Mouse (Mus musculus): ENCODE measurements at regions not wholly inside any gene's neighbourhood (a gene's known extent, or its start where the extent isn't known, plus 50 kb on each side); places are given as distances from the start of the nearest gene placed in this dataset.

DNA sequence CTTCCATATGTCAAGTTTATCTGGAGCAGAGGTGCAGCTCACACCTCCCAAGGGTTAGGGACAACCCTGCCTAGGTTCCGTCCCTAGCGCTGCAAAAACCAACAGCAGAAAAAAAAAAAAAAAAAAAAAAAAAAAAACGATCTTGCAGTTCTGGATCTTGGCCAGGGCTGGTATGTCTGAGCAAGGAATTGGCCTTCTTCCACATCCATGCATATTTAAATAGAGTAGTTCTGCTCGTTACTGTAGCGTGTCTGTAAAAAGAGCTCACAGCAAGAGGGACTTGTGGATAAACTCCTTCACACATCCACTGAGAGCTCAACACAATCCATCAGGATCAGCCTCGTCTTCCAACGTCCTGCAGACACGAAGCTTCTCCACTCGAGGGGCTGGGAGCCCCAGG is 639.4 kb upstream of the Adam5 start:
- Histone ChIP-seq H3K36me3 (ENCODE audit: control insufficient read depth, insufficient read depth, low read length, poor library complexity, severe bottlenecking) (no peaks in the 10 kb centered on the region), H3K27me3 (ENCODE audit: control insufficient read depth, insufficient read depth, low read length, poor library complexity, severe bottlenecking) (no peaks in the 10 kb centered on the region)
- no peak for DNase-seq (ENCODE audit: low read depth, low spot score)

DNA sequence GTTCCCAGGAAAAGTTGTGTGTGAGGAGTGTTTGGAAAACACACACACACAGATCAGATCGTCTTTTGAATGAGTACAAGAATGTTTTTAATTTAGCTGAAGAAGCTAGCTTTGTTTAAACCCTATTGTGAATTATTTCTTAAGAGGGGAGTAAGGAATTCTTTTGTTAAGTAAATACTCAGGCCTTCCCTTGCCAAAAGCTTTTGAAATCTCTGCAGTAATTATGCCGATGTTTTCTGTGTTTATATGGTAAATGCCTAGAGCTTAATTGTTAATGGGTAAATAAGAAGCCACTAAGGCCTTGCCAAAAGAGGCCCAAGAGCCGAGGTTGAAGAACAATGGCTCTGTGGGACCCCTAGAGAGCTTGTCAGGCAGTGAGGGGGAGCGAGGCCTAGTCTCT is 638.3 kb upstream of the Adam5 start:
- H3K36me3 ChIP-seq (ENCODE audit: control insufficient read depth, insufficient read depth, low read length, poor library complexity, severe bottlenecking) = no peaks in the 10 kb centered on the region
- no peak for DNase-seq (ENCODE audit: low read depth, low spot score)

DNA sequence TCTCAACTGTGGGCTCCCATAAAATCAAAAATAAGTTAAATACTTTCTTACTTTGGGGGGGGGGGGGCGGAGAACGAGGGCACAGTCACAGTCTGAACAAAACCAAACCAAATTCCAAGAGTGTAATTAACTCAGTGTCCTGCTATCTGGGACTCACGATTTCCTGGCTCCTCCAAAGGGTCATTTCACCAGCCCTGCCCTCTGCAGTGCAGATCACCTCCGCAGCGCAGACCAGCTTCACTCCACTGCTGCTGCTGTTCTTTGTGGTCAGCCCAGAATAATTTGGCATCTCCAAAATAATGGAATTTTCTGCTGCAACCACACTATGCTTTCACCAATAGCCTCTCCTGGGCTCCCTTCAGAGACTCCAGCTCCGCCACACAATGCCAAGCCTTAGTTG is 631.5 kb upstream of the Adam5 start:
- no peak for DNase-seq (ENCODE audit: low read depth, low spot score)
- H3K27me3 ChIP-seq (ENCODE audit: control insufficient read depth, insufficient read depth, low read length, poor library complexity, severe bottlenecking) = no peaks in the 10 kb centered on the region
- H3K36me3 ChIP-seq (ENCODE audit: control insufficient read depth, insufficient read depth, low read length, poor library complexity, severe bottlenecking) = no peaks in the 10 kb centered on the region

More for the DNA sequence above, 638.3 kb upstream of the Adam5 start:
- H3K27me3 ChIP-seq (ENCODE audit: control insufficient read depth, insufficient read depth, low read length, poor library complexity, severe bottlenecking) = no peaks in the 10 kb centered on the region

- Histone ChIP-seq H3K27me3 (ENCODE audit: control insufficient read depth, insufficient read depth, low read length, poor library complexity, severe bottlenecking) (no peaks in the 10 kb centered on the region), H3K36me3 (ENCODE audit: control insufficient read depth, insufficient read depth, low read length, poor library complexity, severe bottlenecking) (no peaks in the 10 kb centered on the region)
- no peak for DNase-seq (ENCODE audit: low read depth, low spot score)
Observed at GRCm38 (mm10) chr8:25454972-25455371, 630.8 kb upstream of the Adam5 start.

- DNase-seq (ENCODE audit: low read depth, low spot score) = no peak
- H3K27me3 ChIP-seq (ENCODE audit: control insufficient read depth, insufficient read depth, low read length, poor library complexity, severe bottlenecking) = no peaks in the 10 kb centered on the region
- H3K36me3 ChIP-seq (ENCODE audit: control insufficient read depth, insufficient read depth, low read length, poor library complexity, severe bottlenecking) = no peaks in the 10 kb centered on the region
Observed at GRCm38 (mm10) chr8:25453826-25454225, 629.7 kb upstream of the Adam5 start.

GRCm38 (mm10) chr8:25450544-25450943 is 626.4 kb upstream of the Adam5 start:
- no peak for DNase-seq (ENCODE audit: low read depth, low spot score)
- no peaks in the 10 kb centered on the region for H3K27me3 ChIP-seq (ENCODE audit: control insufficient read depth, insufficient read depth, low read length, poor library complexity, severe bottlenecking)
- no peaks in the 10 kb centered on the region for H3K36me3 ChIP-seq (ENCODE audit: control insufficient read depth, insufficient read depth, low read length, poor library complexity, severe bottlenecking)

DNA sequence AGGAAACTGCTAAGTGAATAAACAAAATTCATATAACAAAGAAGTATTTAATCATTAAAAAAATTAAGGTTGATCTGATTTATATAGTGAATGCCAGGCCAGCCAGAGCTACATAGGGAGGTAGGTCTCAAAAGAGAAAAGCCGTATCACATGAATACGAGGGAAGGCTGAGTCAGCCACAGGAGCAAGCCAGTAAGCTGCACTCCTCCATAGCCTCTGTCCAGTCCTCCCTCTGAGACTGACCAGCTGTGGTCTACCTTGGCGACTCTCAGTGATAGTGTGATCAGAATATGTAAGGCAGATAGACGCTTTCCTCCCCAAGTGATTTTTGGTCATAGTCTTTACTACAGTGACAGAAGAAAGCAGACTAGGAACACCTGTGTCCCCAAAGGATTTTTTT is 625.4 kb upstream of the Adam5 start:
- no peaks in the 10 kb centered on the region for H3K36me3 ChIP-seq (ENCODE audit: control insufficient read depth, insufficient read depth, low read length, poor library complexity, severe bottlenecking)
- H3K27me3 ChIP-seq (ENCODE audit: control insufficient read depth, insufficient read depth, low read length, poor library complexity, severe bottlenecking) = no peaks in the 10 kb centered on the region
- DNase-seq (ENCODE audit: low read depth, low spot score) = no peak

DNA sequence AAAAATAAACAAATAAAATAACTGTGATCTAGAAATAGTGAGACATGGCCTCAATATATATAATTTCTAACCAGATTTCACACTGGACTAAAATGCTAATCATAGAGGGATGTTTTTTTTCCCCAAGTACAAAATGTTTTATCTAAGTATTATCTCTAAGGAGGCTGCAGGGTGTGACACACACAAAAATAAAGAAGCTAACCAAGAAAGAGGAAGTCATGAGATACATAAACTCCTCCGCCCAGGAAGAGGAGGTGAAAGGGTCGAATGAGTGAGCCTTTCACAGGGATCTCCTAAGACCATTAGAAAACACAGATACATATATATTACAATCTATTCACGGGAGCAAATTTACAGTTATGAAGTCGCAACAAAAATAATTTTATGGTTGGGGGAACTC is 623.7 kb upstream of the Adam5 start:
- Histone ChIP-seq H3K27me3 (ENCODE audit: control insufficient read depth, insufficient read depth, low read length, poor library complexity, severe bottlenecking) (no peaks in the 10 kb centered on the region), H3K36me3 (ENCODE audit: control insufficient read depth, insufficient read depth, low read length, poor library complexity, severe bottlenecking) (no peaks in the 10 kb centered on the region)
- DNase-seq (ENCODE audit: low read depth, low spot score) = peak; percentile 52

DNA sequence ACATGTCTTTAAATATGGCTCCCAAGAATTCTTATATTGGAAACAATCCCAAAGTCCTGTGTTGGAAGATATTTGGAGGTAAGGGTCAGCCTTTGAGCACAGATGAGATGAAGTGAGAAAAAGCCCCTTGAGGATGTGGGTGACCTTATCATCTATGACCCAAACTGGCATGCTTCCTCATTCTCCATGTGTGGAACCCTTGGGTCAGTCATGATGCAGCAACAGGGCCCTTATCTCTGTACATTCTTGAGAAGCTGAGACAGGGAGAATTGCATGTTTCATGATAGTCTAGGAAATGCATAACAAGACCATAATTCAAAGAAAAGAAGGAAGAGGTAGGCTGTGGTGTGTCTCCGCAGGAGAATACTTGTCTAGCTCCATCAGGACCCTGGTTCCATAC is 621.8 kb upstream of the Adam5 start:
- Histone ChIP-seq H3K27me3 (ENCODE audit: control insufficient read depth, insufficient read depth, low read length, poor library complexity, severe bottlenecking) (no peaks in the 10 kb centered on the region), H3K36me3 (ENCODE audit: control insufficient read depth, insufficient read depth, low read length, poor library complexity, severe bottlenecking) (no peaks in the 10 kb centered on the region)
- no peak for DNase-seq (ENCODE audit: low read depth, low spot score)

DNA sequence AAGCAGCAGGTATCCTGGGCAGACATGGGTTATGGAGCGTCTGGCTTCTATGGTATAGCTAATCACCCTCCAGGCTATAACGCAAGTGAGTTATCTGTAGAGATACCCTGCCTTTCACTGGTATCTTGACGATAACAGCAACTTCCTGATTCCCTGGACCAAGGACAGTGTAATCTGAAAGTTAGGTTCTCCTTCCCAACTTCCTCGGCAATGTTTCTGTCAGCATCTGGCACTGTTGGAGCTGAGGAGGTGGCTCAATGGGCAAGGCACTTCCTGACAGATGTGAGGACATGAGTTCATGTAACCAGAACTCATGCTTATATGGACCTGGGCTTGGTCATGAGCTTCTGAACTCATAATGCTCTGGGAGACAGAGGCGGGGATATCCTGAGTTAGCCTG is 620.9 kb upstream of the Adam5 start:
- Histone ChIP-seq H3K36me3 (ENCODE audit: control insufficient read depth, insufficient read depth, low read length, poor library complexity, severe bottlenecking) (no peaks in the 10 kb centered on the region), H3K27me3 (ENCODE audit: control insufficient read depth, insufficient read depth, low read length, poor library complexity, severe bottlenecking) (no peaks in the 10 kb centered on the region)
- DNase-seq (ENCODE audit: low read depth, low spot score) = no peak

DNA sequence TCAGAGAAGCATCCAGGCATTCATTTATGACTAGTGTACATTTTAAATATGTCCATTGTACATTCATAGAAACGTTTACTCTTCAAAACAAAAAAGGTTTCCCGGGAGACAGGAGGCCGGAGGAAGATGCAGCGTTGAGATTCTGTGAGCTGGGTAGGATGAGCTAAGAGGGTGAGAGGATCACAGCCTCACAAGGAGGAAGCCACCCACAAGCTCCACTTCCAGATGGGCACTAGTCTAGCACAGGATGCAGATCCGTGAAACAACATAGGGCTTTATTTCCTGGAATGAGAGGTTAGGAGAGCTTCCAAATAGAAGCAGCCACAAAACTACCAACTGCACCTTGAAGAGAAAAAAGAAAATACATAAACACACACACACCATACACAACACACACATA is 619.4 kb upstream of the Adam5 start:
- DNase-seq (ENCODE audit: low read depth, low spot score) = no peak
- H3K36me3 ChIP-seq (ENCODE audit: control insufficient read depth, insufficient read depth, low read length, poor library complexity, severe bottlenecking) = no peaks in the 10 kb centered on the region
- H3K27me3 ChIP-seq (ENCODE audit: control insufficient read depth, insufficient read depth, low read length, poor library complexity, severe bottlenecking) = no peaks in the 10 kb centered on the region

GRCm38 (mm10) chr8:25441057-25441441 is 616.9 kb upstream of the Adam5 start:
- Histone ChIP-seq H3K27me3 (ENCODE audit: control insufficient read depth, insufficient read depth, low read length, poor library complexity, severe bottlenecking) (no peaks in the 10 kb centered on the region), H3K36me3 (ENCODE audit: control insufficient read depth, insufficient read depth, low read length, poor library complexity, severe bottlenecking) (no peaks in the 10 kb centered on the region)
- DNase-seq (ENCODE audit: low read depth, low spot score) = no peak

GRCm38 (mm10) chr8:25440391-25441056 is 616.4 kb upstream of the Adam5 start:
- H3K27me3 ChIP-seq (ENCODE audit: control insufficient read depth, insufficient read depth, low read length, poor library complexity, severe bottlenecking) = no peaks in the 10 kb centered on the region
- peak; percentile 10 for DNase-seq (ENCODE audit: low read depth, low spot score)

GRCm38 (mm10) chr8:25439971-25440370 is 615.8 kb upstream of the Adam5 start:
- no peaks in the 10 kb centered on the region for H3K36me3 ChIP-seq (ENCODE audit: control insufficient read depth, insufficient read depth, low read length, poor library complexity, severe bottlenecking)
- DNase-seq (ENCODE audit: low read depth, low spot score) = peak; percentile 23
- no peaks in the 10 kb centered on the region for H3K27me3 ChIP-seq (ENCODE audit: control insufficient read depth, insufficient read depth, low read length, poor library complexity, severe bottlenecking)

More at GRCm38 (mm10) chr8:25440391-25441056, 616.4 kb upstream of the Adam5 start:
- no peaks in the 10 kb centered on the region for H3K36me3 ChIP-seq (ENCODE audit: control insufficient read depth, insufficient read depth, low read length, poor library complexity, severe bottlenecking)

DNA sequence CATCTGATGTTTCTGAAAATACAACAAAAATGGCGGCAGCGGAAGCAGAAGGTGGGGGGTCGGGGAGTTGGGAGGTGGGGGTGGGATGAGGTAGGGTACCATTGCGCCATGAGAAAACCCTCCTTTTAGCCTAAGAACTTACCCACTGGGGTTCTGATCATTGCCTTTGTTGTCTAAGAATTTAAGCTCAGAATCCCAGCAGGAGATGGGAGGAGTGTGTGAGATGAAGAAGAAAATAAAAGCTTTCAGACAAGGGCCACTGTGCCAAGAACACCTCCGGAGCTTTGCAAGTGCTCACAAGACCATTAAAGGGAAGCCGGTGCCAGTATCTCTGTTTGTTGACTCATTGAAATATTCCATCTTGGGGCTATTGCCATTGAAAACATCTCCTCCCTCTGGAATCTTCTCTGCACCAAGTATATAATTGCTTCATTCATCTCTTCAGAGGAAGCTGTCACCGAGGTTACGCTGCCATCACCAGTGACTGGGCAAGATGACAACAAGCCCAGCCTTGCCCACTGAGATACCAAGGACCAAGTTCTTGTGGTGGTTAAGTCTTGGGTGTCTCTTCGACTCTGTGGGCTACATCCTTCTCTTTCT is 614.0 kb upstream of the Adam5 start:
- DNase-seq (ENCODE audit: low read depth, low spot score) = no peak
- Histone ChIP-seq H3K36me3 (ENCODE audit: control insufficient read depth, insufficient read depth, low read length, poor library complexity, severe bottlenecking) (no peaks in the 10 kb centered on the region), H3K27me3 (ENCODE audit: control insufficient read depth, insufficient read depth, low read length, poor library complexity, severe bottlenecking) (no peaks in the 10 kb centered on the region)

- Histone ChIP-seq H3K36me3 (ENCODE audit: control insufficient read depth, insufficient read depth, low read length, poor library complexity, severe bottlenecking) (no peaks in the 10 kb centered on the region), H3K27me3 (ENCODE audit: control insufficient read depth, insufficient read depth, low read length, poor library complexity, severe bottlenecking) (no peaks in the 10 kb centered on the region)
- no peak for DNase-seq (ENCODE audit: low read depth, low spot score)
Observed at GRCm38 (mm10) chr8:25437178-25437577, 613.0 kb upstream of the Adam5 start.
